Mouse (Mus musculus) stomach, adult 2 months (tissue): ENCODE data around the gene Btg1. TPM values are rescaled to one million over a fixed set of nuclear protein-coding genes. Genes with fewer than 3 reads are reported as not detected.

ENCODE experiments used
- polyA plus RNA-seq: library from polyadenylated mRNA; depleted of rRNA; stranded (reverse); fragments of >200 nt; gene quantifications from 2 replicates; pipeline ENCODE4 v1.2.3, GENCODE M21; 2012; rRNA removed

Btg1 gene
- polyA plus RNA-seq, result 9.8 and 19.7 TPM in 2 replicates

DNA sequence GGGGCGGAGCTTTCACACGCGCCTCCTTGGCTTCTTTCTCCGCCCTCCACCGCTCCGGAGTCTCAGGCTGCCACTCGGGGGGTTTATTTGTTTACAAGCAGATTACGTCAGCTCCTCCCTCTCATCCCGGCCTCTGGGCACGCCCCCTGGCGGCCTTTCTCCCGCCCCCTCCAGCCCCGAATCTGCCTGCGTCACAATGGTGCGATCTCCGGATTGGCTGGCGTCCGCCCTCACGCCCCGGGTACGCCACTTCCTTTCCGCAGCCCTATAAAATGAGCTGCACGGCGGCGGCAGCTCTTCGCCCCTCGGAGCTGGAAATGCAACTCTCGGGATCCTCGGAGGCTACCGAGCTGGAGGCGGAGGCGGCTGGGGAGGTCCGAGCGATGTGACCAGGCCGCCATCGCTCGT, at the start of gene Btg1:
Gene Btg1, plus strand, starts transcription at position 298 of the 408 bp plus-strand sequence.

